Comparison of ENCODE assay signal across 8 mouse cellular contexts in the genomic region with DNA sequence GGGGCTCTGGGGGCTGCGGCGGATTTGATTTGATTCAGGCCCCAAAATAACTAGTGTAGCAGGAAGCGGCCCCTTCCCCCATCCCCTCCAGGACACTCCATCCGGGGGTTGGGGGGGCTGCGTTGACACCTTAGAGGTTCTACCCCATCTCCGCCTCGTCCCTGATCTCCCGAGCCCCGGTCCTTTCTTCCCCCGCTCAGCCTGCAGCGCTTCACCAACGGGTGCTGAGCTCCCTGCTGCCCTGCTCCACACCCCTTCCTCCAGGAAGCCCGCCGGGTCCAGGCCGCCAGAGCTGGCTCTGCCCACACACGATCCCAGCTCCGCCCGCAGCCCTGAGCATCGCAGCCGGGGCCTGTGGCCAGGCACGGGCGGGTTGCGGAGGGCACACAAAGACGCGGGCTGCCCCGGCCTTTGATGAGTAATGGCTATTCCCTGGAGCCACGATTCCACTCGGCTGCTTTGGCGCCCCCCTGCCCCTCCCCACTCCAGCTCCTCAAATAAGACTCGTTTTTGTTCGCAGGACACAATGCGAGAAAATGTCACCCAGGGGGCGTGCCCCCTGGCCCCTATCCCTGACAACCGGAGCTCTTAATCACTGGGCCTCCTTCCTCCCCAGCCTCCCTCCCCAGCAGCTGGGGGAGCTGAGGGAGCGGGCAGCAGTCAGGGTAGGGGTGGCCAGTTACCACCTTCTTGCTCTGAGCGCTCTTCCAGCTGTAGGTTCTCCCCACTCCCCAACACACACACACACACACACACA. TPM values are rescaled to one million over a fixed set of nuclear protein-coding genes. Genes with fewer than 3 reads are reported as not detected.
DNase-seq lines count a peak whose midpoint lies in the region; ATAC-seq lines count a peak whose summit lies in the region.

No protein-coding gene starts in this region.

- H3K27me3 ChIP-seq in liver, embryonic 11.5 days (replicated peaks; ENCODE audit: control insufficient read depth, insufficient read depth, low read length), result peaks cover 79% of the 10 kb centered on the region
- H3K27me3 ChIP-seq in embryonic facial prominence, embryonic 11.5 days (ENCODE audit: control insufficient read depth, insufficient read depth, low read length), result peaks cover 10% of the 10 kb centered on the region
- peaks cover 85% of the 10 kb centered on the region for H3K27me3 ChIP-seq in limb, embryonic 10.5 days (ENCODE audit: low read depth, poor library complexity, severe bottlenecking)
- H3K27me3 ChIP-seq in stomach, embryonic 14.5 days (ENCODE audit: control insufficient read depth, insufficient read depth, low read length), result peaks cover 11% of the 10 kb centered on the region; the same call in 1 of the 2 replicates

- H3K4me2 ChIP-seq in liver, embryonic 11.5 days, result peak overlapping the region; percentile 28
- H3K4me2 ChIP-seq in embryonic facial prominence, embryonic 11.5 days (ENCODE audit: low read depth, low read length), result peak overlapping the region; percentile 36
- H3K4me2 ChIP-seq in stomach, embryonic 14.5 days (replicated peaks; ENCODE audit: low read depth, low read length), result peak overlapping the region; percentile 36

- no peaks in the 10 kb centered on the region for H3K9me3 ChIP-seq in liver, embryonic 11.5 days (ENCODE audit: control insufficient read depth, low read length)
- no peaks in the 10 kb centered on the region for H3K9me3 ChIP-seq in embryonic facial prominence, embryonic 11.5 days (replicated peaks; ENCODE audit: control insufficient read depth, low read length)
- H3K9me3 ChIP-seq in limb, embryonic 10.5 days (replicated peaks), result no peaks in the 10 kb centered on the region
- no peaks in the 10 kb centered on the region for H3K9me3 ChIP-seq in stomach, embryonic 14.5 days (ENCODE audit: control insufficient read depth, low read depth, low read length)

- H3K4me3 ChIP-seq in liver, embryonic 11.5 days (ENCODE audit: low read depth, low read length), result no peak overlapping the region
- H3K4me3 ChIP-seq in embryonic facial prominence, embryonic 11.5 days (ENCODE audit: low read depth, low read length), result peak overlapping the region; percentile 4; the same call in 1 of the 2 replicates
- H3K4me3 ChIP-seq in limb, embryonic 10.5 days, result peak overlapping the region; percentile 47
- H3K4me3 ChIP-seq in stomach, embryonic 14.5 days (ENCODE audit: low read depth, low read length), result no peak overlapping the region

- WGBS in liver, embryonic 11.5 days, result 6% methylated on average over 36 of the region's 36 CpGs
- 4% methylated on average over 36 of the region's 36 CpGs for WGBS in embryonic facial prominence, embryonic 11.5 days
- 2% methylated on average over 36 of the region's 36 CpGs for WGBS in limb, embryonic 10.5 days
- 5% methylated on average over 36 of the region's 36 CpGs for WGBS in stomach, embryonic 14.5 days

- no peak overlapping the region for H3K9ac ChIP-seq in liver, embryonic 11.5 days (ENCODE audit: low read depth, low read length)
- peak overlapping the region; percentile 19 for H3K9ac ChIP-seq in embryonic facial prominence, embryonic 11.5 days (replicated peaks; ENCODE audit: low read length)
- H3K9ac ChIP-seq in stomach, embryonic 14.5 days (replicated peaks; ENCODE audit: low read depth, low read length), result 0 out of 2 replicates have a peak overlapping the region, but pooled peaks have one; percentile 21

- peaks cover 7% of the 10 kb centered on the region for H3K4me1 ChIP-seq in liver, embryonic 11.5 days (replicated peaks; ENCODE audit: control insufficient read depth, insufficient read depth, low read length)
- peaks cover 21% of the 10 kb centered on the region for H3K4me1 ChIP-seq in embryonic facial prominence, embryonic 11.5 days (ENCODE audit: control insufficient read depth, insufficient read depth, low read length)
- H3K4me1 ChIP-seq in limb, embryonic 10.5 days, result peaks cover 86% of the 10 kb centered on the region
- H3K4me1 ChIP-seq in stomach, embryonic 14.5 days (ENCODE audit: control insufficient read depth, insufficient read depth, low read length), result peaks cover 28% of the 10 kb centered on the region

- ATAC-seq in liver, embryonic 11.5 days (replicated peaks; ENCODE audit: low FRiP score), result no peak
- ATAC-seq in embryonic facial prominence, embryonic 11.5 days (replicated peaks; ENCODE audit: insufficient number of reproducible peaks, low FRiP score, low TSS enrichment, low read depth), result peak; percentile 29; the same call in 1 of the 2 replicates
- ATAC-seq in stomach, embryonic 14.5 days (ENCODE audit: insufficient number of reproducible peaks, insufficient read depth, low FRiP score, low read depth), result no peak

- no peak overlapping the region for H3K27ac ChIP-seq in liver, embryonic 11.5 days (ENCODE audit: low read depth, low read length)
- H3K27ac ChIP-seq in embryonic facial prominence, embryonic 11.5 days (replicated peaks; ENCODE audit: low read depth, low read length), result no peak overlapping the region
- H3K27ac ChIP-seq in limb, embryonic 10.5 days, result peak overlapping the region; percentile 84
- no peak overlapping the region for H3K27ac ChIP-seq in stomach, embryonic 14.5 days (ENCODE audit: low read length)

- no peak for DNase-seq in liver, embryonic 11.5 days (ENCODE audit: low spot score)
- no peak for DNase-seq in liver
- peak; percentile 60 for DNase-seq in embryonic facial prominence, embryonic 11.5 days (ENCODE audit: low spot score)
- DNase-seq in limb, embryonic 10.5 days (ENCODE audit: low spot score), result peak; percentile 69
- DNase-seq in cerebellum, postnatal 25 days, result no peak
- DNase-seq in right cerebral cortex, postnatal 14 days, result no peak
- no peak for DNase-seq in layer of hippocampus, adult 11-12 months (ENCODE audit: low spot score)

- H3K36me3 ChIP-seq in liver, embryonic 11.5 days (ENCODE audit: control insufficient read depth, insufficient read depth, low read length), result no peaks in the 10 kb centered on the region
- H3K36me3 ChIP-seq in embryonic facial prominence, embryonic 11.5 days (replicated peaks; ENCODE audit: control insufficient read depth, insufficient read depth, low read depth, low read length), result no peaks in the 10 kb centered on the region
- no peaks in the 10 kb centered on the region for H3K36me3 ChIP-seq in limb, embryonic 10.5 days
- no peaks in the 10 kb centered on the region for H3K36me3 ChIP-seq in stomach, embryonic 14.5 days (ENCODE audit: control insufficient read depth, insufficient read depth, low read length)

RNA-seq across cellular contexts. Expression of a gene that starts 21.2 kb away (rescaled TPM):
- 308 and 337 TPM in 2 replicates for polyA plus RNA-seq in liver, embryonic 11.5 days (2014; fragmentation: Nextera tagmentation; extraction: Ambion mirVana)
- 244 and 253 TPM in 2 replicates for polyA plus RNA-seq in embryonic facial prominence, embryonic 11.5 days (2014; fragmentation: Nextera tagmentation; extraction: Ambion mirVana)
- 293 and 361 TPM in 2 replicates for polyA plus RNA-seq in limb, embryonic 10.5 days (2016; fragmentation: Nextera tagmentation; extraction: Ambion mirVana)
- polyA plus RNA-seq in stomach, embryonic 14.5 days (2014; fragmentation: Nextera tagmentation; extraction: Ambion mirVana), result 224 and 239 TPM in 2 replicates

RNA-seq across cellular contexts. Expression of a gene that starts 58.0 kb away (rescaled TPM):
- polyA plus RNA-seq in liver, embryonic 11.5 days (2014; fragmentation: Nextera tagmentation; extraction: Ambion mirVana), result 11.1 and 11.4 TPM in 2 replicates
- 13.7 and 13.9 TPM in 2 replicates for polyA plus RNA-seq in embryonic facial prominence, embryonic 11.5 days (2014; fragmentation: Nextera tagmentation; extraction: Ambion mirVana)
- polyA plus RNA-seq in limb, embryonic 10.5 days (2016; fragmentation: Nextera tagmentation; extraction: Ambion mirVana), result 9.7 and 16.3 TPM in 2 replicates
- polyA plus RNA-seq in stomach, embryonic 14.5 days (2014; fragmentation: Nextera tagmentation; extraction: Ambion mirVana), result 8.5 and 9.3 TPM in 2 replicates

Comparison
In these comparisons a context has a peak if more than half of its experiments do, and no peak if none do; other contexts are left out.
1. DNase-seq: peak in embryonic facial prominence, embryonic 11.5 days (single experiment) and limb, embryonic 10.5 days (single experiment); none in liver, embryonic 11.5 days (single experiment), liver (single experiment), cerebellum, postnatal 25 days (0 of 2), right cerebral cortex, postnatal 14 days (single experiment) and layer of hippocampus, adult 11-12 months (single experiment).
2. H3K4me3 ChIP-seq: peak in embryonic facial prominence, embryonic 11.5 days (single experiment) and limb, embryonic 10.5 days (single experiment); none in liver, embryonic 11.5 days (single experiment) and stomach, embryonic 14.5 days (single experiment).
3. Peak in every context shown above with its lines, with median percentiles within 50 percentile points of each other: H3K4me2 ChIP-seq.